Mouse (Mus musculus) erythroblast, adult 5-6 weeks (primary cell): Measurements from ENCODE around the gene Tgm6. TPM values are rescaled to one million over a fixed set of nuclear protein-coding genes. Genes with fewer than 3 reads are reported as not detected.

Experiments used
- ATAC-seq: replicated peaks from 2 replicates; pipeline ENCODE4 v1.8.0; 2016; ENCODE audit warnings: moderate number of reproducible peaks, mild to moderate bottlenecking, moderate TSS enrichment, inconsistent platforms; ENCODE audit not compliant: poor library complexity, low FRiP score, severe bottlenecking
- total RNA-seq, 2 experiments: library from RNA; stranded (forward) in 1 of 2; stranded (reverse) in 1 of 2; fragments of 150-400 nt in 1 of 2; fragments of 200-764, 138-1000 nt in 1 of 2; gene quantifications; 2 replicates each; pipeline versions ENCODE4 v1.2.3 to v1.2.4; 2015 to 2017; ENCODE audit warnings: low replicate concordance in 2 of 2

Gene Tgm6
- not detected in 2 replicates for total RNA-seq (2015; ENCODE audit: low replicate concordance)
- total RNA-seq (2017; ENCODE audit: low replicate concordance), result not detected in 2 replicates

DNA sequence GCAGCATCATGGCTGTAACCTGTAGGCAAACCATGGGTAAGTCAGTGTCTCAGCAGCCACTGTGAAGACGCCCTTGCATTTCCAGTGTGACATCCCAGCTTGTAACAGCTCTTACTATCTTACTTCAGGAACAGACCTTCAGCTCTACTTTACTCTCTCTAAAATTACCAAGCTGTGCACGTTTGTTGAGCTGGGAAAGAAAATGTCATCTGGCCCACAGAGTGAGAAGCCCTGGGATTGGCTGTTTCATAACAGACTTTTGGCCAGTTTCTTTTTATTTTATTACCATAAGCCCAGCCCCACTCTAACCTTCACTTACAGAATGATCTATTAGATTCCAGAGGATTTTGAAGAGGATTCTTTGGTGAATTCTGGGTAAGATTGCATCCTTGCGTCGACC, at the start of gene Tgm6:
Gene Tgm6, plus strand, starts transcription at position 301 of the 400 bp plus-strand sequence.
- ATAC-seq, result no peak

DNA sequence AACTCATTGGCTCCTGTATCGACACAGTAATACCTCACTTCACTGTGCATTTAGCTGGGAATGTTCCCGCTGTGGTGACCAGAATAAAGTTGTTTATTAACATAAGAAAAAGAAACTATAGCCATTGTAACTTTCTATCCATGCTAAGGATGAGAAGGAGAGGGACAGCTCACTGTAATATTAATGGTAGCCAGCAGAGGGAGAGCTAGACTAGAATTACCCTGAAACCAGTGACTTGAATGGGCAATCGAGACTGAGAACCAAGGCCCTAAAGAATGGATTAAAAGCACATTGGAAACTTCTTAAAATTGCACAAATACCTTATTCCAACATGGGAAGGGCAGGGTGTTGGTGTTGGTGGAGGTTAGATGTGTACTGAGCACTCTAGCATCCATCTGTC, 44.0 kb upstream of the Tgm6 start:
- ATAC-seq, result no peak

DNA sequence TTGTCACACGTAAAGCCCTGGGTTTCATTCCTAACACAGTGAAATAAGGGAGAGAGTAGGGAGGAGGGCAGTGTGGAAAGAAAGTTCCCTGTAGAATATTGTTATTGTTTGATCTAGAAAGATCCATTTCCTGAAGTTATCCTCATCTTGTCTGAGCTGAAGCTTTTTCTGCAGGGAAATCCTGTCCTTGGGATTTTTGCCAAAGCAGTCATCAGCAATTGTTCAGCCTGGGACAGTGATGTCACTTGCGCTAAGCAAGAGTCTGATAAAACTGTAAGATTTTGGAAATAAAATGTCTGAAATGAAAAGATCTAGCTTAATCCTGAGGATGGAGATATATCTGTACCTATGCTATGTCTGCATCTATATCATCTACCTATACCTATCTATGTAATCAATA, 41.8 kb upstream of the Tgm6 start:
- ATAC-seq, result no peak

DNA sequence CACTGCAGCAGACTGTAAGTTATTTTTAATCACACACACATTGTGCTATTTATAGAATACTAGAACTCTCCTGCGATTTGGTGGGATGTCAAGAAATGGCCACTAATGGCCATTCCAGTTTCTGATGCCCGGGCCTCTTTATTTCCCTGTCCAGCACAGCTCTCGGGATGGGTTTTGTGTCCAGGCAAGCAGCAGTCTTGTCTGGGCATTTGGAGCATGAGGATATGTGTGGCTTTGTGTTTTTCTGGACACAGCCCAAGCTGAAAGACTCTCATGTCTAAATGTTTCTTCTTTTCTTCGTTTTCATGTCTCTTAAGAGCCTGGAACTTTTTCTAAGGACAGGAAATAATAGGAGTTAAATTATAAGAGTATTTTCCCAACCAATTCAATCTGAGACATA, 588 bp downstream of the Tgm6 start:
- ATAC-seq, result no peak

DNA sequence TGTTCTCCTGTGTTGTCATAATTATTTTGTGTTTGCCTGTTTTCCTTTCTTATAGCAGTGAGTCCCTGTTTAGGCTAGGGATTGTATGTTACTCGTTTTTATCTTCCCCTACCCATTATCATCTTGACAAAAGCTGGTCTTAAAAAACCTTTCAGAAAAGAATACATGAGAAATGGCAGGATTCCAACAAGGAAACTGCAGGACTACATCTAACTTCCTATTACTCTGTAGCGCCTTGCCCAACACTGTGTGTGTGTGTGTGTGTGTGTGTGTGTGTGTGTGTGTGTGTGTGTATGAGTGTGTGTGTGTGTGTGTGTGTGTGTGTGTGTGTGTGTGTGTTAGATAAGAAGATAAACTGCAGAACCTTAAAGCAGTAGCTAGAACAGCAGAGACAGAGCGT, 1.2 kb downstream of the Tgm6 start:
- no peak for ATAC-seq

DNA sequence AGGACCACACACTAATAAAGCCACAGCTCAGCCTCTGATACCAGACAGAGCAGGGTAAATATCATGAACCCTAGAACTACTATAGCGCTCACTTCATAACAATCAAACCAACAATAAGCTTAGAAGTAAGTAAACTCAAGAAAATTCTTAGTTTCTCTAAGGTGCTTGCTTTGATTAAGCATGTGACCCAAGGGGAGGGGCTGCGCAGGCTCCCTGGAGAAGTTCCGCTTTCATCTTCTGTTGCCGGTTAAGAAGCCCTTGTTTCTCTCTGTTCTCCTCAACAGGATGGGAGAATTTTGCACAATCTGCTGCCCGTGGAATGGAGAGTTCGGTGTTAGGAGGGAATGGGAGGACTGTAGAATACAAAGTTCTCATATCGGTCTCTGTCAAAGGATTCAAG, 6.4 kb downstream of the Tgm6 start:
- ATAC-seq, result no peak

DNA sequence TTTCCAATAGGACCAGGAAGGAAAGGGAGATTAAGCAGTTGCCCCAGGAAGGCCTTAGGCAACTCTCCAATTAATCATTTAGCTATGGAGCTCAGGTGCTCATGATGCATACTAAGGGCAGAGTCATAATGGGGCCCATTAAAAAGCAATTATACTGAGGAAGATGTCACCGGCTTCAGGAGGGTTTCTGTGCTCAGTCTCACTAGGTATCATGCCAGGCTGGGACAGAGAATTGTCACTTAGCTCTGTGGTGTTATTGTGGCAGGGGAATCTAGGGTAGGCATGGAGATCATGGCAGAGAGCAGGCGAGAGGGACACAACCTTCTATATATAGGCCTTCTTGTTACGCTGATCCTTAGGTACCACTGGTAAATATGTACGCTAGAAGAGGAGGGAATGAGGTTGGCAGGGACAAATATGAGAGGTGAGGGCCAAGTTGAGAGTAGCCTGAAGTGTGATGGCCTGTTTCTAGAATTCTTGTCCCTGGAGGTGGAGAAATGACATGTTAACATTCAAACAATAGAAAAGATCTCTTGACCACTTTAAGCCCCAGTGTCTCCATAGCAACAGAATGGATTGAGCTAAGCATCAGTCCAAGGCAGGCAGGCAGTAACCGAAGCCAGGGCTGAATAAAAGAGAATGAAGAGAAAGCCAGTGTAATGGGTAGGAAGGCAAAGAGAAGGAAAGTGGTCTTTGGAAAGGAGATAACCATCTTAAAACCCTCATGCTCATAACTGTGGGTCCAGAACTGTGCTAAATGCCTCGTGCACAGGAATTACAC, 13.3 kb downstream of the Tgm6 start:
- no peak for ATAC-seq

DNA sequence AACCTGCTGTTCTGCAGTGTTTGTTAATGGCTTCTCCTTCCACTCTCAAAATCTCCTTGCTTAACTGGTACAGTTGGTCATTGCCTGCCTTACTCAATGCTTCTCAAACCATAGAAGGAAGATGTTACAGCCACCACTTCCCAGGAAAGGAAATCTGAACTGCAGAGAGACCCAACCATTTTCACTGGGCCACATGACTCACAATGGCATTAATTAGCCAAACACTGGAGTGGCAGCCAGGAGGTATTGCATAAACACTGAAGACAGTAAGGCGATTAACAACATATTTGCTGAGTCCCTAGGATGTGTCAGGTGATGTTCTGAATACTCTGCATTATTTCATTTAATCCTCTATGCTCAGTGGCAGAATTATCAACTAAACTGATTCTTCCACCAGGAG, 13.9 kb downstream of the Tgm6 start:
- no peak for ATAC-seq

DNA sequence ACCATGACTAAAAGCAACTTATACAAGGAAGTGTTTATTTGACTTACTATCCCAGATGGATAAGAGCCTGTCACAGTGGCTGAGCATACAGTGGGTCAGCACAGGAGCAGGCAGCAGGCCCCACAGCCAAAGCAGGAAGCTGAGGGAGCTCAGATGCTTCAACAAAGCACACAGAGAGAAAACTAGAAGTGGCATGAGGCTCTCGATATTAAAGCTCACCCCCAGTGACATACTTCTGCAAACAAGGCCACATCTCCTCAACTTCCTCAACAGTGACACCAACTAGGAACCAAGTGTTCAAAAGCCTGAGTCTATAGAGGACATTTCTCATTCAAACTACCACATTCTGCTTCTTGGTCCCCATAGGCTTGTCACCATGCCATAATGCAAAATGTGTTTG, 17.5 kb downstream of the Tgm6 start:
- no peak for ATAC-seq

DNA sequence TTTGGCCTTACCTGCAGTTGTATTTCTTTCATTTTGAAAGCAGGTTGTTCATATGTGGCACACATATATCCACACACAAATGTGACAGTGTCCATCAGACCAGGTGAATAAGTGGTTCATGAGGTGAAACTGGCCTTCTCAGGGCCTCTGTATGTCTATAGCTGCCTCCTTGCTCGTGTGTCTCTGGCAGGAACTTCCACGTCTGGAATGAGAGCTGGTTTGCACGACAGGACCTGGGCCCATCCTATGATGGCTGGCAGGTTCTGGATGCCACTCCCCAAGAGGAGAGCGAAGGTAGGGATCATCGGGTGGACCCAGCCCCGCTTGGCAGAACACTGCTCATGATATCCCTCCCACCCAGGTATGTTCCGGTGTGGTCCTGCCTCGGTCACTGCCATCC, 30.8 kb downstream of the Tgm6 start:
- ATAC-seq, result no peak

DNA sequence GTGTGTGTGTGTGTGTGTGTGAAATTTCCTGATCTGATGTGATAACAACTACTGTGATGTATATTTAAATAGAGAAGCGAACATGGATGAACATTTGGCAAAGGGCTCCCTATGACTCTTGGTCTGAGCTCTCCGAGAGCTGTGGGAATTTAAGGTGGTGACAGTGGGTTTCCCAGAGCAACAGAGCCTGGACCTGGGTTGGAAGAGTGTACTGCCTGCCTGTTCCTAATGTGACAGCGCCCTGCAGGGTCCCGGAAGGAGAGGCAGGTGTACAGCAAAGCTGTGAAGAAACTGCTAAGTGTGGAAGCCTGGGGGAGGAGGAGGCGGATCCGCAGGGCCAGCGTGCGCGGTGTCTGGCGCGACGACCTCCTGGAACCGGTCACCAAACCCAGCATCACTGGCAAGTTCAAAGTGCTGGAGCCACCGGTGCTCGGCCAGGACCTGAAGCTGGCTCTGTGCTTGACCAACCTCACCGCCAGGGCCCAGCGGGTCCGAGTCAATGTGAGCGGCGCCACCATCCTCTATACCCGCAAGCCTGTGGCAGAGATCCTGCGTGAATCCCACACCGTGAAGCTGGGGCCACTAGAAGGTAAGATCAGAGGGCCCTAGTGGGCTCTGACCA, 32.6 kb downstream of the Tgm6 start:
- ATAC-seq, result no peak

DNA sequence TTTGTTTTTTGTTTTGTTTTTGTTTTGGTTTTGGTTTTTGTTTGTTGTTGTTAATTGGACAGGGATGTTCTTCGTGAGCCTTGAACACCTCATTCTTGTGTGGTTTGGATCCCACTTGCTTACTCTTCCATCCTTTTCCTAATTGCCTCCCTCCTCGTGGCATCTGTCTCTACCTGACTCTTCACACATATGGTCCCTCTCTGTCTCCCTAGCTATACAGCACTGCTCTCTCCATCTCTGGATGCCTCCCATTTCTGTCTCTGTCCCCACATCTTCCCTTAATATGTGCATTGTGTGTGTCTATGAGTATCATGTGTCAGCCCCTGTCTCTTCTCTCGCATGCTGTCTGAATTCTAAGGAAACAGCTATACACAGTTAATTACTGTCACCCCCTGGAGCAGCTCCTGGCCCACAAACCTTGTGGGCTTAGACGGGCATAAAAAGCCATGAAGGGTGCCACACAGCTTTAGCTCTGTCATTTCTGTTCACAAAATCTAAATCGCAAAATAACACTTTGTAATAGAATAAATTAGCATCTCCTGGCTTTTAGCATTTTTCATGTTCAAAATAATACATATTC, 34.0 kb downstream of the Tgm6 start:
- ATAC-seq, result no peak

DNA sequence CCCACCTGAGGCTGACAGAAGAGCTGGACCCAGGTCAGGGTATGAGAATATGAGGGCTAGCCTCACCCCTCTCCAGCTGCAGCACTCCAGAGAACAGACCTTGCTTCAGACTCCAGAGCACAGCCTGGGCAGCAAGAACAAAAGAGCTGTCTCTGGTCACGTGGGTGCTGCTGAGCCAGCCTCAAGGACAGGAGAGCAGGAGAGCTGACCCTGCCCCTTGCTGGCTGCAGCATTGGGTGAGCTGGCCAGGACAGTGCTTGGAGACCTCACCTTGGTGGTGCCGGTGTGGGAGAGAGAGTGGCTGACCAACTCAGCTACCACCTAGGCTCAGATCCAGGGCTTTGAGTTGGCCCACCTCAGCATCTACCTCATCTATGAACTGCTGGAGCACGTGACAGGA, 43.0 kb downstream of the Tgm6 start:
- ATAC-seq, result no peak

DNA sequence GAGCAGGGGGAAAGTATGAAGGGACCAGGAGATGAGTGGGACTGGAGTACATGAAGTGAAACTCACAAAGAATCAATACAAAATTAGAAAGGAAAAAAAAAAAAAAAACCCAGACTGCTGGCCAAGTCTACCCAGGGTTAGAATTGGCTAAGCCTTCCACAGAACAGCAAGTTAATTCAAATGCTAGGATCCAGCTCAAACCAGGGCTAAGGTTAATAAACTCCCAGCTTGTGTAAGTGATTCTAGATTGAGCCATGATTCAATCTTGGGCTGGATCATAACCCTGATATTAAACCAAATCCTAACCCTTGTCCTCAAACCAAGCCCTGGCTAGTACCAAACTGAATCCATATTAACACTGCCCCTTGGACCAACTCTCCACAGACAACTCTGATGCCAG, 43.6 kb downstream of the Tgm6 start:
- ATAC-seq, result no peak

DNA sequence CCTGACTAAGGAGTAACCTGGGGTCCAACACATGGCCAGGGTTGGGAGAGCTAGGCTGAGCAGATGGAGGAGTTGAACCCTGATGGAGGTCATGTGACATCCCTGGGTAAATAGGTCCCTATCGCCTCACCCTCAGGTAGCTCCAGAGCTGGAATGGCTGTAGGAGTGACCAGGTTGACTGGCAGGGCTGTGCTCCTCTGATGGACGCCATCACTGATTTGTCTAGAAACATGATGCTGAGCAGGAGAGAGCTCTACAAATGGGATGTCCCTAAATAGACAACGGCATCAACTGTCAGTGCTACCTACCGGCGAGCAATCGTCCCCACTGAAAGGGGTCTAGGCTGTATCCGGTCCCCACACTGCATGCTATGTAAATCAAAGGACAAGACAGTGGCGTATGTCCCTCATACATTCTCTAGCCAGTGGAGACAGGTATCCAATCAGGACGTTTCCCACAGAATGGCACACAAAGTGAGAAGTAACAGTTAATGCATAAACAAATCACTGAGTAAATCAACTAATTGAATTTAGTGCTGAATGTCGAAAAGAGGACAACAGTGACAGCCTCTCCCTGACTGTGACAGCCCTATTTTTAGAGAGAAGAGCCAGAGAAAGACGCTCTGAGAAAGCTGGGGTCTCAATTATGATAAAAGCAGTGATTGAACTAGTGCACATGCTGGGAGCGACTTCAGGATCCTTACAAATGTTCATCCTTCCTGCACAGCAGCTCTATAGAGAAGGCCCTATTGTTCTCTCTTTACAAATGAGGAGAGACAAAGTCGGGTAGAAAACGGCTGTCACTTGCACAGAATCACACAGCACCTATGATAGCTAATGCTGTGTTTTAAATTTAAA, 45.2 kb downstream of the Tgm6 start:
- no peak for ATAC-seq

DNA sequence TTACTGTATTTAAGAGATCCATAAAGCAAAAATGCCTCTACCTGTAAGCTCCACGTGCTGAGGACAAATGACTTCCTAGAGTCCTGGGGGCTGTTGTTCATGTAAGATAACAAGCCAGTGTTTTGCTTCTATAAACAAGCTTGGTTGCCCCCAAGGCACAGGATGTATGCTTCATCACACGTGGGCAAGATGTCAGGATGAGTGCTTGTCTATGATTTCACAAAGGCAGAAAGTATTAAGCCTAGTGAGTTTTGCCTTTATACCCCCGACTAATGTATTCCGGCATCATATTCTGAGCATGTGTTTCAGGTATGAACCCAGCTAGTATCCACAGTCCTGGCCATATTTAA, 45.8 kb downstream of the Tgm6 start:
- ATAC-seq, result no peak

DNA sequence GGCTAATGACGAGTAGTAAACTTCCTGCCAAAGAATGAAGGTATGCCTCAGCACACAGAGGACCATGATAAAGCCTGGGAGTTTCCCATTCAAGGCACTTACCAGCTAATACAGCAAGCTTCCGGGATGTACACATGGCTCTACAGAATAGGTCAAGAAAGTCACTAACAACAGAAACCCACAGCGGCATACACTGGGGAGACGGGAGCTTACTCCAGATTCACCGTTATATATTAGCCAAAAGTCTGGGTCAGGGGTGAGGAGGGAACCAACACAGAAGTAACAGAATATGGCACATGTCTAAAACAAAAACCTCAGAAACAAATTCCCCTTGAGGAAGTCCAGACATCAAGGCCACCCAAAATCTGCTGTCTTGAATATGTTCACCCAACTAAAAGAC, 50.5 kb downstream of the Tgm6 start:
- no peak for ATAC-seq

DNA sequence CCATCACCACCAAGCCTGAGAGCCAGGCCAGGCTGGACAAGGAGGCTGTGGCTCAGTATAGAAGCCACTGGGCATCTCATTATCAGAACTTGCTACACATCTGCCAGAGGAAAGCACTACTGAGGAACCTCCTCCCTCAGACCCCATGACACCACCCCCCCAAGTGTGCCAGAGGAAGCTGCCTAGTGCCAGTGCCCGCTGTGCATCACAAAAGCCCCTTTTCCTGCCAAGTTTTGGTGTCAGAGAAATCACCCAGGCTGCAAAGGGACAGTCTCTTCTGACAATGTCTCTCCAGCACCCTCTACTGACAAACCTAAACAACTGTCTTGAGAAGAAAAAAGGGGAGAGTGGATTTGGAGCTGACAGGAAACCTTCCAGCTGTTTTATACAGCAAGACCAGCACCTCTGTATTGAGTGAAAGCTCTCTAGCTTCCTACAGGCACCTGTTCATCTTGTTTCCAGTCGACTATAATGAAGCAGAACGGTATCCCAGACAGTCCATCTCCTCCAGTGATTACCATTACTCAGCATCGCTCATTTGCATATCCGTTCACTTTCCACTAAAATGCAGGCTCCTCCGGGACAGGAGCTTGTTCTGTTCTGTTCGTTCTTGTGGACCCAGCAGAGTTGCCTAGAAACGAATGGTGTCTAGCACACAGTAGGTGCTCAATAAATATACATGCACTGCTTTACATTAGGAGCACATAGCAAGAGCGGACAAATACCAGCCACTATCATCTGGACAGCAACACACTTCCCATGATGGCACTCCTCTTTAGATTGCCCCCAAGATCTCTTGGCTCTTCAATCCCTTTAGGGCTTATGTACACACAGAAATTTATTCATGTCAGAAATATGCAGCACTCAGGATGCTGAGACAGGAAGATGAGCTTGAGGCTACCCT, 54.3 kb downstream of the Tgm6 start:
- no peak for ATAC-seq

DNA sequence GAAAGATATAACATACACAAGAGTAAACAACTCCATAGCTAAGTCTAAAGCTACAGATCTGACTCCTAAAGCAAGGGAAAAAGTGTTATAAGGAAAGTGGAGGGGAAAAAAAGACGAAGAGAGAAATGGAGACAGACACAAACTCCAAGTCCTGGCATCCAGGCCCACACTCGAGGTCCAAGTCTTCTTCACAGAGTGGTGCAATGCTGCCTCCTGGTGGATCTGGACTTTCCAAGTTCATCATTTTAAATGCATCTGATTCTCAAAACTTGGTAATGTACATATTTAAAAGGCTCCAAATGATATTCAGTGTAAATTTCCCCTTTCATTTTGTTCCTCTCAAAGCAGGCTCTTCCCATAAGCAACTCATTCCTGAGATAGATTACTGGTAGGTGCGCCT, 55.6 kb downstream of the Tgm6 start:
- ATAC-seq, result no peak

DNA sequence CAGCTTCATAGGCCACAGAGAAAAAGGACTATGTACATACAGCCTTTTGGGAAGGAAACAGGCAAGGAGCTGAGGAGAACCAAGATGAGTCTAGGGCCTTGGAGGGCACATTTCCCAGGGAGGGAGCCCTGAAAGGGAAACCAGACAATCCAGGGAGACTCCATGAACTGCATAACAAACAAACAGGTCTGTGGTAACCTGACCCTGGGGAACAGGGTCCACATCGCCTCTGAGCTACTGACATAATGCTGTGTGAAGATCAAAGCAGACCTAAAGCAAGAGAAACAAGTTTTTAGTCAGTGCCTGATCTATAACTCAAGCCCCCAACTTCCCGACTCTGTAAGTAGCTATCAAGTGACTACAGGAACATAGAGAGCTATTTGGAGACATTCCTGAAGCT, 59.5 kb downstream of the Tgm6 start:
- no peak for ATAC-seq
